Mouse (Mus musculus) activated CD4-positive, CD25-positive, alpha-beta regulatory T cell, adult 4 months (primary cell): ENCODE results near the gene Rcsd1. TPM values are rescaled to one million over a fixed set of nuclear protein-coding genes. Genes with fewer than 3 reads are reported as not detected.
"Not testable (repeated sequence)": the region's sequence is repeated elsewhere in the genome, so short reads cannot be mapped to it uniquely, and the experiment has no call there.

Source experiments
- ATAC-seq: one replicate; pipeline ENCODE4 v1.8.0; 2017
- polyA plus RNA-seq, 2 experiments: library from polyadenylated mRNA; unstranded; fragments of 100-300 nt; shearing (Covaris generic); gene quantifications; one replicate each; pipeline ENCODE4 v1.2.1; 2017

The Rcsd1 gene
- polyA plus RNA-seq, 2 experiments from 2014 or later = 110 to 112 TPM

DNA sequence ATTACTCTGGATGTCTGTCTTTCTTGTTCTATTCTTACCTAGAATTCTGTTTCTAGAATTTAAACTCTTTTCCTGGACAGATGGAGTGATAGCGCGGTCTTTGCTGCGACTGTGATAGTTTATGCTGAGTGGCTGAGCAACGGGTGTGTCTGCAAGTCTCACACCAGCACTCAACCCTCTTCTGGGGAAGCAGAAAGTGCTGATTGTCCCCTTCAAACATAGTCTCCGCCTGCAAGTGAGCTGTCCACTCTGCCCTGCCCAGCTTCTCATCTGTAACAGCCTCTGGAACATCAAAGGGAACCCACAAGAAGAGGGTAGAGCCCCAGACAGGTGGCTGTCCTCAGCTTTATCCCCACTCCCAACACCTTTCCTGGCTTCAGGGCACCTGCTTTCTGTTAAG is 19.7 kb downstream of the Rcsd1 start:
- ATAC-seq = no peak

DNA sequence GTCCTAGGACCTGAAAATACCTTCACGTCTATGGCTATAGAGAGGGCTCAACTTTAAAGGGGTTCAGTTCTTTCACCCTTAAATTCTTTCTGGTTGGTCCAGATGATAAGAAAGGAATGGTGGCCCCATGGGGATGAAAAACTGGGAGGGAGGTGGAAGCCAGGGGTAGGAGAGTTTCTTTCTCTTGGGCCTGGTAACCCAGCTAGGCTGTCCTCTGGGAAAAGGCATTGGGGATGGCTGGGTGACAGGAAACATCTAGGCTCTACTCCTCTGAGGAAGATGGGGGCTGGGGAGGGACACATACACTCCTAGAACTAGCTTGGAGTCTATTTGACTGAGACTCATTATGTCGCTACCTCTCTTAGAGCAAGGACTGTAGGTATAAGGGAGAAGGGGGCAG is 21.7 kb downstream of the Rcsd1 start:
- no peak for ATAC-seq

DNA sequence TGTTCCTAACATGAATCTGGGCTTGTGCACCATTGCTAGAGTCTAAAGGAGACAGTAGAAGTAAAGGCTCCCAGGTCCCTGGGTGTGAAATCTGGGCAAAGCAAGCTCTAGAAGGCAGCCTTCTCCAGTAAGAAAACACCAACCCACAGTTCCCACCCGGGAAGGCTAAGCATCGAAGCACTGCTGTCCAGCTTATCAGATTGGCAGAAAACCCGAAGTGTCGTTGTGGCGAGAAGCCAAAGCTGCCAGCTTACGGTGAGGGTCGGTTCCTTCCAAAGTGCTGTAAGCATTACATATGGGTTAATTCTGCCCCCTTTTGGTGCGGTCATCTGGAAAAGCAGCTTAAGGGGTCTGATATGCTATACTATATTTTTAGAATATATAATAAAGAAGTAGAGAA is 22.6 kb downstream of the Rcsd1 start:
- no peak for ATAC-seq

DNA sequence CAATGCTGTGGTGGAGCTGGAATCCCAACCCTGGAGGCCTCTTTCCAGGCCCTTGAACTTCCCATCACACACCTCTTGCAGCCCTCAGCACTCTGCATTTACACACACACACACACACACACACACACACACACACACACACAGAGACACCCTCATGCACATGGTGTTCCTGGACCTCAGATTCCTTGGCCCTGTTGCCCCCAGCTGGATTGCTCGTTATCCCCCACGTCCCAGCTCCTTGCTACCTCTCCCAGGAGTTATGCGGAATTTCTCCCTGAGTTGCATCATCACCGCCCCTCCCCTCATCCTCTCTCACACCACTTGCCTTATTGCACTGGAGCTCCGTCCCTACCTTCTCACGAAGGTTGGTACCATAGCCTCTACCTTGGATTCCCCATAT is 23.2 kb downstream of the Rcsd1 start:
- ATAC-seq = no peak

DNA sequence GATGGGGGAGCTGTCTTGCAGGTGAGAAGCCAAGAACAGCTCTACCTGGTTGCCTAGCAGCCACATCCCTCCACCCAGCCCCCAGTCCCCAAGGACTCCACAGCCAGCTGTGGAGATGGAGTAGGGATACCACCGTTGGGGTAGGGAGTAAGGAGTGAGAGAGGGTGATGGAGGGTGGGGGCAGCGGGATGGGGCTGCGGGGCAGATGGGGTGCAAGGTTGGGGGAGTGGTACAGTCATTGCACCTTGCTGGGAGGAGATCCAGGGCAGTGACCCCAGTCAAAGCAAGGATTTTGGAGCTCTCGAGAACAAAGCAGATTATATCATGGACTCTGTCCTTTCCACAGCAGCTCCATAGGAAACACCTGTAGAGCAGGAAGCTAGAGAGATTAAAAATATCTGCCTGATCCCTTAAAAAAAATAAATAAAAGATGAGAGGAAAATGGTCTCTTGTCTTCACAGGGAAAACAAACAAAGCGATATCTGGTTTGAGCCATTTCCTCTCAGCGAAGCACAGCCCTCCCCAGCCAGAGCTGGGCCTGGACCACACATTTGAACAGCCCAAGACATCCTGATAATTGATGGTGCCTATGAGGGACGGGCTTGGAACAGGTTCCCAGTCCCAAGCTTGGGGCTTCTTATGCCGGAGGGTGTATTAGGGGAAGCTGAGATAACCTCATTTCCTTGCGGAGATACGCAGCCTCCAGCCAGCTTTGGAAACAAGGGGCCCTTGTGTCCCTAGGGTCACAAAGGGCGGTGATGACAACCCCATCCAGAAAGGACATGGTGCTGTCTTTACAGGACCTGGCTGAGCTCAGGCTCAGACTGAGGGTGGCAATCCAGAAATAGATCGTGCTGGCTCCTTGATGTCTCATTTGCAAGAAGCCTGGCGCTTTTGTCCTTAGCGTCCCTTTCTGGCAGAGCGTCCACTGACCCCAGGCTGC is 25.0 kb downstream of the Rcsd1 start:
- ATAC-seq = no peak

DNA sequence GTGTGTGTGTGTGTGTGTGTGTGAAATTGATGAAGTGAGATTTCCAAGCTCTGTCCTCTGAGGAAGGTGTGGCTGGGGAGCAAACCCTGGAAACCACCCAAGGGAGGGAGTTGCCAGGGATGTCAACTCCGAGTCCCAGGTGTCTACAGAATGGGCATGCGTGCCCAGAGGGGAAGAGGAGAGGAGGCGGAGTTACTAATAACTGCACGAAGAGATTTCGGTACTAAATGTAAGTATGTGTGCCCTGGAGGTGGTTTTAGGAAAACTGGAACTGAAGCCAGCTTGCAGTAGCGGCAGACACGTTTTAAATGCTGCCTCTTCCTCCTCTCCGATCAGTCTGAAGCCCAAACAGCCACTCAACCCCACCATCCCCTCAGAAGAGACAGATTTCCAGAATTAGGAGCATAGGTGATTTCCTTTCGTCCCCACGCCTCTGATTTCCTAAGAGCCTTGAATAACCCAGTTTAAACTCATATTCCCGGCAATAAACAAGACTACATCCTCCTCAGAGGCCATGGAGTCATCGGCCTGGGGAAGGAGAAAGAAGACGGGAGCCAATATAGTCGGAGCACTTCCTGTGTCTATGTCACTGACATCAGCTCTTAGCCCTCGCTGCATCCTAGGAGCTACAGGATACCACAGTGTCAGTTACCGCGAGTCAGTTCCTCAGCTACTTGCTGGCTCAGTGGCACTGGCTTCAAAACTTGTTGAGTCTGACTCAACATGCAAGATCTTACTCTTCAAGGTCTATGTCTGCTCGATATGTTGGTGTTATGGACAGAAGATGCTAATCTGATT is 27.3 kb downstream of the Rcsd1 start:
- peak; percentile 64 for ATAC-seq

DNA sequence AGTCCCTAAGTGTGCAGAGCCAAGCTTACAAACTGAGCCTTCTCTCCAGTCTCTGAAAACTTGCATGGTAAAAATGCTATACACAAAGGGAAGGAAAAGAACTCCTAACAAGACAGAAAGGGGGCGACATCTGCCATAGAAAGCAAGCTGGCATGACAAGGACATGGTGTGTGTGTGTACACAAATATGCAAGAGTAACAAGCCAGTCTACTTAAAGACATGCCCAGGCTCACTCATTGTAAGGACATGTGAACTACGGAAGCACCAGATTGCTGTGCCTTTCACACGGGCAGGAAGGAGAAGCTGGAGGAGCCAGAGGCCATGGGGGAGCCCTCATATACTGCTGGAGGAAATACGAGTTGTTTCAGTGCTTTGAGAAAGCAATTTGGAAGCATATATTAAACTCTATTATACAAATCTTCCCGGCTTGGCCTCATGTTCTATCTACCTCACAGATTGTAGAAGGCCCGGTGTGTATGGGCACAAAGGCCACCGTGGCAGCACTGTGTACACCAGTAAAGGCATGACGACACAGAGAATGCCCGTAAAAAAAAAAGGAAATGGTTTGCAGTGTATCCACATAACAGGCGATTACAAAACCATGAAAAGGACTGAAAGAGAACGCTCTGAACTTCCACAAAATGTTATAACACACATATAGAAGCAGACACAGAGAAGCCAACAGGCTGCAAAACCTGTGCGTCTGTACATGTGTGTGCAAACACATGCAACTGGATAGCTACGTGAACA is 28.3 kb downstream of the Rcsd1 start:
- ATAC-seq = peak; percentile 11

DNA sequence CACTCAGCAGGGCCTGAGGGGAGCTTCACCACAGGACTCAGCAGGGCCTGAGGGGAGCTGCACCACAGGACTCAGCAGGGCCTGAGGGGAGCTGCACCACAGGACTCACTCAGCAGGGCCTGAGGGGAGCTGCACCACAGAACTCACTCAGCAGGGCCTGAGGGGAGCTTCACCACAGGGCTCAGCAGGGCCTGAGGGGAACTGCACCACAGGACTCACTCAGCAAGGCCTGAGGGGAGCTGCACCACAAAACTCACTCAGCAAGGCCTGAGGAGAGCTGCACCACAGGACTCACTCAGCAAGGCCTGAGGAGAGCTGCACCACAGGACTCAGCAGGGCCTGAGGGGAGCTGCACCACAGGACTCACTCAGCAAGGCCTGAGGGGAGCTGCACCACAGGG is 29.5 kb downstream of the Rcsd1 start:
- not testable (repeated sequence) for ATAC-seq

DNA sequence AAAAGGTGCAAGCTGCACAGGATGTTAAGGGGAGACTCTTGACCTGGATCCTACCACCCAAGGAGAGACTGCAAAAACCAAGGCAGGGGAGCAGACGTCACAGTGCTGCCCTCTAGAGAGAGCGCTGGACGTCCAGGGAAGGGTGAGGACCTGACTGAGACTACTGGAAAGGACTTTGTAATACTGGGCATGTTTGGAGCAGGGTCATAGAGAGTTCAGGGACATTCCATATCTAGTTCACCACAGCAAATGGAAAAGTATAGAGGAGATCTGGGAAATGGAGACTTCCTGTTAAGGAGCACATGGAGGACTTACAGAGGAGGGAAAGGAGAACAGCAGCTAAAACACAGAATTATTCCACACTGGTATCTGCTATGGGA is 29.9 kb downstream of the Rcsd1 start:
- no peak for ATAC-seq

DNA sequence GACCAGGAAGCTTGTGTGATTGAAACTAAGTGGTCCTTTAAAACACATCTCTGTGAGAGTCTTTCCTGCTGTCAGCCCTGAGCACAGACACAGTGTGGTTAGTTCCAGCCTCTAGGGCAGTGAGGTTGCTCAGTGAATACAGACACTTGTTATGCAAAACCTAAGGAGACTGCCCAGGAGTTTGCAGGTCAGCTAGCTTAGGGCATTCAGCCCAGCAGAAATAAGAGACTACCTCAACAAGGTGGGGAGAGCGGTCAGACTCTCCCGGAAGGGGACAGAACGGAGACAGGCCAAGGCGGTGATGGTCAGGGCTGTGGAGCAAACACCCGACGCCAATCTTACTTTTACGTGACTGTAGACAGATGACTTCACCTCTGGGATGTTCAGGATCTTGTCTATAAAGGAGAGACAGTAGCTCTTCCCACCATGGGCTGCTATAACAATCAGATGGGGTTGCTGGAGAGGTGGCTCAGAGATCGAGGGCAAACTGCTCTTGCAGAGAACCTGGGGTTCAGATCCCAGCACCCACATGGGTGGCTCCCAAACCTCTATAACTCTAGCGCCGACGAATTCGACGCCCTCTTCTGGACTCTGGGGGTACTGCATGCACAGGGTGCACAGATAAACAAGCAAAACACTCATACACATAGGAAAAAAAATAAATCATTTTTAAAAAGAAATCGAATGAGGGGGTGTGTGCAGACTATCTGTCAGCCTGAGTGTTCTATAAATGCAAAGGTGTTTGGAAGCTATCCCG is 30.5 kb downstream of the Rcsd1 start:
- no peak for ATAC-seq

DNA sequence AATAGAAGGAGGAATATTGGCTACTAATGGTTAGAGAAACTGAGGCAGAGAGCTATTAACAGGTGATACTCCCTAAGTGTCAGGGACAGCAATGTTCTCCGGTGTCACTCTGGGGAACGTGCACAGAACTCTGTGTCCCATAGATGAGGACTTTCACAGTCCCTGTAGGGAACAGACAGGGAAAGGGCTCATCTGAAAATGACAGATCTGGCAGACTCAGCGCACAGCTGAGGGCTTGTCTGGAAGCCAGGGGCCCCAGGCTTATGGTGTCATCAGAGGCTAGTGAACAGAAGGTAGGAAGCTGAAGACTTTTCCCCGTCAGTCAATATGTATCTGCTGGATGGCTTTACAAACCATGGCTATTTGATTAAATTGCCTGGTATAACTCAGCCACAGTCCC is 32.0 kb downstream of the Rcsd1 start:
- no peak for ATAC-seq

DNA sequence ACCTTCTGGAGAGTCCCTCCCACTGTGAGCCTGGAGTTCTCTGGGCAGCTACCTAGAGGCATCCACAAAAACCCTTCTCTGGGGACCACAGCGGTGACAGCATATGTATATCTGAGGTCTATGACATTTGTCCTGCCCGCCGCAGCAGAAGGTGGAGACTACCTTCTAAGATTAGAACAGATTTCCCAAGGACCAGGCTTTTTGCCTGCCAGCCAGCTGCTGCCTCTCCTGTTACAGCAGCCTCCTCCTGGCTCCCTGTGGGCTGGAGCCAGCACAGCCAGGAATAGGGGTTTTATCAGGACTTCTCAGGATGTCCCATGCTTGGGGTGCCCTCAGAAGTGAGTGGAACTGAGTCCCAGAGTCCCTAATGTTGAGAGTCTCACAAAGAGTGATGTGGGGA is 32.6 kb downstream of the Rcsd1 start:
- ATAC-seq = no peak

DNA sequence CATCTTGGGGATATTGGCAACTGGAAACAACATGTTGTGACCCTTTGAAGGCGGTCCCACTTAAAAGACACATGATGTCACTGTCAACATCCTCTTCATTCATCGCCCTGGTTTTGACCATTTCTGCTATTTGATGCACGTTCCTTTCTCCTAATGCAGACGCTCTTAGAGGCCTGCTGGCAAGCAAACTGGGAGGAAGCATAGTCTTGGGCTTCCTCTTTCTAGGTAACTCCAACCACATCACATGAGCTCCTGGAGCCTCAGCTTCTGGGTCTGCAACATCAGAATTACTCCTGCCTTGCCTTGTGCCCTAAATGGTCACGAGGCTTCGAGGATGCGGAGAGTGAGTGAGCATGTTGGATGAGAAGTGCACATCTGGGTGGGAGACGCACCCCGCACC is 34.4 kb downstream of the Rcsd1 start:
- ATAC-seq = no peak

DNA sequence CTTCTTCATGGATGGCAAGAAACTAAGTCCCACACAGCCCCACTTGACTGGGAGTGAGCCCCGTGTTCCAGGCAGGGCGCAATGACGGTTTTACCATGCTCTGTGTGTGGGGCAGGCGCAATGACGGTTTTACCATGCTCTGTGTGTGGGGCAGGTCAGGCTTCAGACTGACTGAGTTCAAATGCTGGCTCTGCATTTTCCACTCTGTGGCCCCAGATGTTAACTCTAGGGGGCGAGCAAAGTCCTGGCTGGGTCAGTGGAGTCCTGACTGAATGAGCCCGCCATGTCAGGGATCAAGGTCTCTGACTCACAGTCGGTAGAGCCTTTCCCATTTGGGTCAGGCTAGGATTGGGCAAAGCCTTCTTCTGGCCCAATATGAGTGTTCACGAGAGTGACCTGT is 37.2 kb downstream of the Rcsd1 start:
- peak; percentile 11 for ATAC-seq

DNA sequence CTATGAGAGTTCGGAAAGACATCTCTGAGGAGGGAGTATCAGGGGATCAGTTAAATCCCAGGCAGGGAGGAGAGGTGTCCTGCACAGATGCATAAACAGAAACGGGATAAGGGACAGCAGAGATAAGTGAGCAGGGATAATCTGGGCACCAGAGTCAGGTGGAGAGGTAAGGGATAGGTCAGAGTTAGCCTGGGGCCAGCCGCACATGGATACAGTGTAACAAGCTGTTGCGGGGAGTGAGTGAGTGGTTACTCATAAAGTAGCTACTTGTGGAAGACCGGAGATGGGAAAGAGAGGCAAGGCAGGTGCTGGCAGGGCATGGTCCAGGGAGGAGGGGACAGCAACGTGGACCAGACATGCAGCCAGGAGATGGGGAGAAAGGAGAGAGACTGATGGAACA is 39.5 kb downstream of the Rcsd1 start:
- no peak for ATAC-seq

DNA sequence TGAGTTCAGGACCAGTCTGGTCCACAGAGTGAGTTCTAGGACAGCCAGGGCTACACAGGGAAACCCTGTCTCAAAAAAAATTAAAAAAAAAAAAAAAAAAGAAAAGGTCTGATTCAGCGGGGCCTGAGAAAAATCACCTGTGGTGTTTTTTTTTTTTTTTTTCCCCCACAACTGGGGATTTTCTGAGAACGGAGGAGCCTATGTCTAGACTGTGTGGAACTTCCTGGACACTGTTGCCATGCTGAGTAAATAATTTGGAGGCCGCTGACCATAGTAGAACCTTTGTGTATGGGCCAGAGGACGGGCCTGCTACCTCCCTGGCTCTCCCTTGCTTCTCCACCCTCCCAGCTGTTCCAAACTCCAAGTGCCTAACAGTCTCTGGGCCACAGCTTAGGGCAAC is 40.7 kb downstream of the Rcsd1 start:
- ATAC-seq = peak; percentile 62

DNA sequence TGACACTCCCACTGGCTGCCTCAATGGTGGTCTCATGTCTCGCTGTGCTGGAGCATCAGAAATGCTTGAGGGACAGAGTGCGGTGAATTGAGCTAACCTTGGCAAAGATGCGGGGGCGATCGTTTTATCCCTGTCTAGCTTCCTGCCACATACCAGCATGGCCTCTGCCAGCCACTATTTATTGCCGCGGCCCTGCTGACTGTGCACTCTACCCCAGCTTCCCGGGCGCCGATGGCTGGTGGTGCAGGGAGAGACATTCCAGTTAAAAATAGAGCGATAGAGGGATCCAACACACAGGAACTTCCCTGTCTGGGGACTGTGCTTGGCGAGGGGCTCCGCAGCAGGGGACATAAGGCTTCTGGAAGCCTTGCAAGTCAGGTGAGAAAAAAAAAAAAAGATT is 42.2 kb downstream of the Rcsd1 start:
- ATAC-seq = no peak

DNA sequence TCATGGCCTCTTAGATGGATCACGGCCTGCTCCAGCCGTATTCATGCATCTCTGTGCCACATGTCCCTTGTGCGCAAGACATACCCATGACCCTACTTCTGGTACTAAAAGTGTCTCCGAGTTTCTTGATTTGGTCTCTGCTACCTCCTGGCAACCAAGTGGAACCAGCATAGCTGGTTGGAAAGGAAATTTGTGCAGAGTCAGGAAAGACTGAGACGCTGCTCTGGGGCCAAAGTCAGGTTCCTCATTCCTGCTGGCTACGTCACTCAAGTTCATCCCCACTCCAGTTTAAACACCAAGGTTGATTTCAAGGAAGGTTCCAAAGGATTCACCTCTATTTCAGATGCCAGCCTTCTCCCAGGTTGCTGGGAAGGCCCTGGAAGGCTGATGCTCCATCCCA is 42.6 kb downstream of the Rcsd1 start:
- ATAC-seq = no peak

DNA sequence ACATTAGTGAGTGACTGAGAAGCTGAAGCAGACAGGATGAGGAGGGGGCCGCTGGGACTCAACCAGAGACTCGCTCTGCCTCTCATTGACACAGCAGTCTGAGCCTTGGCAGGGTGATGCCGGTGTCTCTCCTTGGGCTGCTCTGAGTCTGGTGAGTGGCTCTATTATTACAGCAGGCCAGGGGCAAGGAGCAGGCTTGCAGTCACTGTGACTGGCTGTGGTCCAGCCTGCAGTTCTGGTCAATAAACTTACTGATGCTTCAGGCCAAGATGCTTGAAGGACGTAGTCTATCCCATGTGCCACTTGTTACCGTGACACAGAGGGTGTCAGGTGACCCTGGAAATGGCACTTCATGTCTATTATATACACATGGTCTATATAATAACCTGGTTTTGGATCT is 43.8 kb downstream of the Rcsd1 start:
- ATAC-seq = no peak

DNA sequence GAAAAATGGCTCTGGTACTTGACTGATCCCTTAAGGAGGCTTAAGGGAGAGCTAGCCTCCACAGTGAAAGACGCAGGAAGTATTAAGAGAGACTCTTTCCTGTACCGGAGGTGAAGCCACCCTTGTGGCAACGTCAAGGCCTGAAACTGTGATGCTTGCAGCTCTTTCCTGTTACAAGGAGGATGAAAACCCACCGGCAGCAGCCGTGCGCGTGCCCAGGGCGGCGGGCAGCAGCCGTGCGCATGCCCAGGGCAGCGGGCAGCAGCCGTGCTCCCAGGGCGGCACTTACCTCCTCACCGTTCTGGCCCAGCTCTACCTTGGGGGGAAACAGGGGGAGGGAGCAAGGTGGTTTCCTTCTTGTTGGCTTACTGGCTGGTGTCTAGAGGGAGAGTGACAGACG is 46.3 kb downstream of the Rcsd1 start:
- no peak for ATAC-seq

DNA sequence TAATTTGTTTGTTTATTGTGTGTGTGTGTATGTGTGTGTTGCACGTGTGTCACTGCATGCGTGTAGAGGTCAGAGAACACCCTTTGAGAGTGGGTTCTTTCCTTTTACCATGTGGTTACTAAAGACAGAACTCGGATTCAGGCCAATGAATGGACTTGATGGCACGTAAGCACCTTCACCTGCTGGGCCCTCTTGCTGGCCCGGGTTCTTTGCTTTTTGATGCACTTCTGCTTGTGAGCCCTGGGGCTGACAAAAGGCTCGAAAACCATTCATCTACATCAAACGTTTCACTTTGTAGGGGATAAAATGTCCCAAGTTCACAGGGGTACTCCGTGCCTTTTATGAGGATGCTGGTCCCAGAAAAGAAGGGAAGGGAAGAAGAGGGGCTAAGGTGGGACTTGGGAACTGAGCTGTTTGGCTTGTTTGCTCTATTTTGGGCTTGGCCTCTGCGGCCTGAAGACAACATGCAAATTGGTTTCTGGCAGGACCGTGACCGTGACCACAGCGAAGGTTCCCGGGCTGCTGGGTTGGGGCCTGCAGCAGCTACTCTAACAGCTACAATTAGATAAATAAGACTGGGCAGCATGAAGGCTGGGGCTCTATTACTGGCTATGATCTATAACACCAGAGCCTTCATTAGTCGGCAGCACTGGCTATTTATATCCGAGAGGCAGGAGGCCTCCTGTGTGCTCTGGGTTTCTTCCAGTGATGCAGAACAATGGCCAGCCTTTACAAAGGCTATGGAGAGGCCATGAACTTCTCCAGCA is 46.9 kb downstream of the Rcsd1 start:
- ATAC-seq = no peak

DNA sequence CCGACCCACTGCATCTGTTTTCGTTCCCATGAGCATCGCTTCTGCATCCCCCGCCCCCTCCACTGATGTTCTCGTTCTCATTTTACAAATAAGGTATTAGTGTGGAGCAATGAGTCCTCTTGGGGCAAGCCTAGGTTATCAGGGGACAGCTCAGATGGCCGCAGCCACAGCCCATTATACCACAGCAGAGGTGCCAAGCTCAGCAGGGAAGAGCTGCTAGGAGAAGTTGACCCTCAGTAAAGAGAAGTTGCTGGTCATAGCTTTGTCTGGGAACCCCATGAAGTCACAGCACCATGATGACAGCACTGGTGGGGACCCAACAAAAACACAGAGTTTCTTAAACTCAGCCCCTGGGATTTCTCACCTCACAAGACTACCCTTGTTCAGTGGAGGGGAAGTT is 47.8 kb downstream of the Rcsd1 start:
- ATAC-seq = no peak
